Mouse (Mus musculus): ENCODE results near the gene G0s2. TPM values are rescaled to one million over a fixed set of nuclear protein-coding genes. Genes with fewer than 3 reads are reported as not detected.

G0s2 gene
- polyA plus RNA-seq (2012; rRNA removed) = 45.5 and 50.6 TPM in 2 replicates

GRCm38 (mm10) chr1:193272916-193273601, at the start of gene G0s2:
G0s2 (minus strand) TSS chr1:193273217.

GRCm38 (mm10) chr1:193263955-193264598, 8.9 kb downstream of the G0s2 start, which contains the start of gene Hsd11b1:
Hsd11b1 (minus strand) TSS chr1:193264075.

Other genes starting within 250 kb of the G0s2 start
- 4.3 and 6.2 TPM in 2 replicates for gene Syt14, start 237.4 kb downstream of the G0s2 start, polyA plus RNA-seq (2012; rRNA removed)
- gene Diexf, start 142.9 kb downstream of the G0s2 start, polyA plus RNA-seq (2012; rRNA removed) = 7.4 and 8.2 TPM in 2 replicates
- gene Irf6, start 120.1 kb downstream of the G0s2 start, polyA plus RNA-seq (2012; rRNA removed) = 1.2 and 1.5 TPM in 2 replicates
- 2.6 and 2.9 TPM in 2 replicates for gene A130010J15Rik, start 105.2 kb downstream of the G0s2 start, polyA plus RNA-seq (2012; rRNA removed)
- gene Traf3ip3, start 71.5 kb downstream of the G0s2 start, polyA plus RNA-seq (2012; rRNA removed) = 5.0 and 5.8 TPM in 2 replicates
- gene Lamb3, start 65.5 kb downstream of the G0s2 start, polyA plus RNA-seq (2012; rRNA removed) = 0.19 and 0.31 TPM in 2 replicates
- 2.1 and 2.9 TPM in 2 replicates for gene Hsd11b1, start 9.1 kb downstream of the G0s2 start, polyA plus RNA-seq (2012; rRNA removed)
- gene Camk1g, start 97.1 kb upstream of the G0s2 start, polyA plus RNA-seq (2012; rRNA removed) = 0.14 and 0.29 TPM in 2 replicates

Measured in liver, embryonic 14 days (tissue).